Mouse (Mus musculus) mesoderm, embryonic 11.5 days (tissue): ENCODE measurements around the gene Stub1.
"Not testable (repeated sequence)": the region's sequence is repeated elsewhere in the genome, so short reads cannot be mapped to it uniquely, and the experiment has no call there.

ENCODE experiments used
- DNase-seq: peaks from one replicate; pipeline ENCODE4 v3.0.0-alpha.2; 2012; ENCODE audit warnings: low read depth, low spot score

Stub1 gene

GRCm38 (mm10) chr17:25823452-25823851, 9.8 kb downstream of the Stub1 start, which contains the start of gene Wdr24:
Gene Wdr24 (plus strand): TSS chr17:25823627.
- DNase-seq = peak; percentile 87

GRCm38 (mm10) chr17:25818851-25819780, 14.1 kb downstream of the Stub1 start:
- DNase-seq = no peak

- DNase-seq = no peak
Measured at GRCm38 (mm10) chr17:25817662-25818061, 15.5 kb downstream of the Stub1 start.

- DNase-seq = peak; percentile 94
Measured at GRCm38 (mm10) chr17:25813471-25813870, 19.7 kb downstream of the Stub1 start.

GRCm38 (mm10) chr17:25810890-25811289, 22.3 kb downstream of the Stub1 start:
- DNase-seq = no peak

- peak; percentile 41 for DNase-seq
Measured at GRCm38 (mm10) chr17:25809606-25810340, 23.4 kb downstream of the Stub1 start.

- peak; percentile 89 for DNase-seq
Measured at GRCm38 (mm10) chr17:25808789-25809605, 24.2 kb downstream of the Stub1 start, which contains the start of gene Fbxl16. Gene Fbxl16 (plus strand): TSS chr17:25809085.

- no peak for DNase-seq
Measured at GRCm38 (mm10) chr17:25808028-25808427, 25.2 kb downstream of the Stub1 start.

- not testable (repeated sequence) for DNase-seq
Measured at GRCm38 (mm10) chr17:25807452-25807851, 25.8 kb downstream of the Stub1 start.

GRCm38 (mm10) chr17:25806507-25806906, 26.7 kb downstream of the Stub1 start:
- DNase-seq = no peak

GRCm38 (mm10) chr17:25802825-25803517, 30.2 kb downstream of the Stub1 start:
- peak; percentile 91 for DNase-seq

GRCm38 (mm10) chr17:25801029-25801428, 32.2 kb downstream of the Stub1 start:
- peak; percentile 80 for DNase-seq

GRCm38 (mm10) chr17:25796951-25797369, 36.2 kb downstream of the Stub1 start, which contains the start of gene Metrn:
Gene Metrn (minus strand): TSS chr17:25797136.
- DNase-seq = peak; percentile 92

GRCm38 (mm10) chr17:25796211-25796771, 36.9 kb downstream of the Stub1 start:
- no peak for DNase-seq

- DNase-seq = peak; percentile 88
Measured at GRCm38 (mm10) chr17:25795609-25796092, 37.6 kb downstream of the Stub1 start, which contains the start of gene AC134908.4. Gene AC134908.4 (minus strand): TSS chr17:25795659.

GRCm38 (mm10) chr17:25794998-25795397, 38.2 kb downstream of the Stub1 start:
- no peak for DNase-seq

- peak; percentile 42 for DNase-seq
Measured at GRCm38 (mm10) chr17:25794197-25794596, 39.0 kb downstream of the Stub1 start.

- peak; percentile 58 for DNase-seq
Measured at GRCm38 (mm10) chr17:25792615-25793014, 40.6 kb downstream of the Stub1 start, which contains the start of gene Fam173a. Gene Fam173a (minus strand): TSS chr17:25792901.

- peak; percentile 86 for DNase-seq
Measured at GRCm38 (mm10) chr17:25791843-25792527, 41.2 kb downstream of the Stub1 start.
